Mouse (Mus musculus) testis, postnatal 14 days (tissue): ENCODE data around the gene Coq7.
A peak's percentile ranks its signal among the peaks of the same experiment; 100 is the strongest.

Source experiments
- DNase-seq: peaks from one replicate; pipeline ENCODE4 v3.0.0; 2021; ENCODE audit warnings: low spot score

The Coq7 gene

GRCm38 (mm10) chr7:118494892-118495579 is 38.1 kb downstream of the Coq7 start:
- no peak for DNase-seq

GRCm38 (mm10) chr7:118493892-118494291 is 39.3 kb downstream of the Coq7 start:
- DNase-seq: no peak

DNA sequence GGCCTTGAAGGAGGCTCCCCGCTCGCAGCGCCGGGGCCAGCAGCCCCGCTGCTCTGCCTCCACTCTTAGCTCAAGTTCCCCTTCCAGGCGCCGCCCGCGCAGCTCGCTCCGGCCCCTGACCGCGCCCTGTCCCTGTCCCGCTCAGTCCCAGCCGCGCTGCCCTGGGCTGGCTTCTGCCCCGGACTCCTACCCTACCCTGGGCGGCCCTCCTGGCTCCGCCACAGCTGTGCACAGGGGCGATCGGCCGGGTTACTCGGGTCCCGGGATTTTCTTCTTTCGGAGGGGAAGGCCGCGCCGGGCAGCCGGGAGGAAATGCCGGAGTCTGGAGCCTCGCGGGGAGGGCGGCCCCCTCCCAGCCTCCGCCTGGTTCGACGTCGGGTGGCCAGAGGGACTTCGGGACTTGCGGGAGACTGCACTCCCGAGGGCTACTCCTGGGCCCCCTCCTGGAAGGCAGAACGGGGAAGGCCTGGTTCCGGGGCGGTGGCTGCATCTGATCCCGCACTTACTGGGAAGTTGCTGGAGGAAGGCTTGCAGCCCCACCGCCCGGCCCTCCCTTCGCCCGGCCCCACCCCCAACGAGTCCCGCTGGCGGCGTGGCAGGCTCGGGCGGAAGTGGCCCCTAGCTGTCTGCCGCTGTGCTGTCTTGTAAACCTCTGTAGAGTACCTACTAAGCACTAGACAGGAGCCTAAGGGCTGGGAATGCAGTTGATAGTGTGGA is 41.6 kb downstream of the Coq7 start, which contains the start of gene Itpripl2:
TSS of gene Itpripl2 (minus strand) at position 545 of the 717 bp plus-strand sequence.
- peak; percentile 63 for DNase-seq

- peak; percentile 7 for DNase-seq
These were observed 42.3 kb downstream of the Coq7 start for GRCm38 (mm10) chr7:118490666-118491430.

DNA sequence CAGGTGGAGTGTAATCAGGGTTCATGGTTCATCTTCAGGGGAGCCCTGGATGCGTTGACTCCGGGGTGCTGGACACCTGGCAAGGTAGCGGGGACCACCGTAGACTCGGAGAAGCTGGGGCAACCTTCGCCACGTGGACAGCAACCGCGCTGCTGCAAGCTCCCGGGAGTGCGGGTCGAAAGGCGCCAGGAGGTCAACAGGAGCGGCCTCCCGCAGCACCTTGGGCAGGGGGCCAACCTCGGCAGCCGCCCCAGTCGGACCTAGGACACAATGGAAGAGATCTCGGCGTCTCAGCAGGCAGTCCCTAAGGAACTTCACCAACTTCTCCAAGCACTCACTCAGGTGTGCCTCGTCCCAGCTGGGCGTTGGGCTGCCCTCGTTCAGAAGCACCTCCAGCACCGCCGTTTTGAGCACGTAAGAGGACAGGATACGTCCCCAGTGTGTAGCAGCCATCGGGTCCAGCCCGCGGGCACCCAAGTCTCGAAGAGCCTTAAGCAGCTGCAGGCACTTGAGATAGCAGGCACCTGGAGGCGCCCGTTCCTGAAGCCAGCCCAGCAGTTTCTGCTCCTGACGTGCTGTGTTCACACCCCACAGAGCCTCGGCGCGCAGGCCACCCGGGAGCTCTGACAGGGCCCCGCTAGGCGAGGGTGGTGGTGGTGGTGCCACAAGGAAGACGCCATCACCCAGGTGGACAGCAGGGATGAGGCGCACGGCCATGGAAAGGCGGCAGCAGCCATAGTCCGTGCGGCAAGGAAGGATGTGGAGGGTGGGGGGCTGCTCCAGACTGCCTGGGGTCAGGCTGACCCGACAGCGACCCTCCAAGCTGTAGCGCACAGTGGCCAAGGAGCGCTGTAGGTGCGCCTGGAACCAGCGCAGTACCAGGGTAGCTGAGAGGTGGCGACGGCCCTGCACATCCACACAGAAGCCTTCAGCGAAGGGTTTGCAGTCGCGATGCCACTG is 43.2 kb downstream of the Coq7 start:
- no peak for DNase-seq

GRCm38 (mm10) chr7:118488060-118488664 is 45.0 kb downstream of the Coq7 start:
- no peak for DNase-seq

- no peak for DNase-seq
These were observed 46.2 kb downstream of the Coq7 start for GRCm38 (mm10) chr7:118486917-118487316.

DNA sequence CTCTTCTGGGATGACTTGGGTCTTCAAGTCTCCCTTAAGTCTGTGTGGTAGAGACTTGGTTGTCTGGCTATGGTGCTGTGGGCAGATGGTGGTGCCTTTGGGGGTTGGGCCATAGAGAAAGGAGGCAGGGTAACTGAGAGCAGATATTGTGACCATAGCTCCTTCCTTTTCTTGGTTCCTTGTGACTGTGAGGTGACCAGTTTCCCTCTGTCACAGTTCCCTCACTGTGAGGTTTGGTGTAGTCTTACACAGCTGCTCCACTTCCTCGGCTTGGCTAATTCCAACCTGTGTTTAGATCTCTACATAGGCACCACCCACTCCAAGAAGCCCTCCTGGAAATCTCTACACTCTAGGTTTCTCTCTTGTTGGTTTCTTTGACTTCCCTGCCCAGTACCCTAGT is 49.2 kb downstream of the Coq7 start:
- DNase-seq: no peak

GRCm38 (mm10) chr7:118482001-118482400 is 51.2 kb downstream of the Coq7 start:
- no peak for DNase-seq

- DNase-seq: no peak
These were observed 51.9 kb downstream of the Coq7 start for GRCm38 (mm10) chr7:118481047-118481810.

DNA sequence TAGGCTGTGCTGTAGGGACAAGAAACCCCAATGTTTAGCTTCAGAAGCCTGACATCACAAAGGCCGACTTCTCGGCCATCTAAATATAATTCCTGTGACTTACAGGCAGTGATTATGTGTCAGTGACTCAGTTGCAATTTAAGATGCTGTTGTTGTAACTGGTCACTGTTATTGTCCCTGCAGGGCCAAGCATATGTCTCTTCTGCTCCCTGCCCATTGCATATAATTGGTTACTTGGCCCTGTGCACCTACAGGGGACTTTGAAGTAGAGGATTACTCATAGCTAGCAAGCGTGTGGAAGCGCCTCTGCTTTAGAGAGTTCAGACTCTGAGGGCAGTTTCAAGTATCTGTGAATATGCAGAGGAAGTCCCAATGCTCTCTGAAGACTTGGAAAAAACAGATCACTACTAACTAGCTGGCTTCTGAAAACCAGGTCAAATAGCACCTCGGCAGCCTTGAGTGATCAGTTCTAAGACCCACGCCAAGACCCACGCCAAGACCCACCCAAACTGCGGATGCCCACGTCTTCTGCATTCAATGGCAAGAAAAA is 52.9 kb downstream of the Coq7 start:
- DNase-seq: no peak

DNA sequence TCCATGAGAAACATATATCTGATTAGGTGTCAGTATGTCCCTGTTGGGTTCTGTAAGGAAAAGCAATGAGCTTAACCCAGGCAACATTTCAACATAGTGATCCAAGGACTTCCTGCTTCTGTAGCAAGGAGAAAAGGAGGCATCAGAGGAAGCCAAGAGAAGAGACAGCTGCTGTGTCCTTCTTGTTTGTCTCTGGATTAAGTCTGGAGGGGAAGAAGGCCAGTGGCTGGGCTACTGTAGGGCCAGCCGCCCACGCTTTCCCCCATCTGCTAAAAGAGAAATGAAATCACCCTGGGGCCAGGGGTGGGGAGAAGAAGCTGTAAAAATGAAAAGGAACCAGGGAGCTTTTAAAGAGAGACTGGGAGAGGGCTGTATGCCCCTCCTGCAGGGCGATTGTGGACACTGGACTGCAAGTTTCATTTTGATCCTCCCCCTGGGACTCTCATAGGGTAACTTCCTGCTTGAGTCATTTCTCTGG is 54.3 kb downstream of the Coq7 start:
- peak; percentile 19 for DNase-seq

DNA sequence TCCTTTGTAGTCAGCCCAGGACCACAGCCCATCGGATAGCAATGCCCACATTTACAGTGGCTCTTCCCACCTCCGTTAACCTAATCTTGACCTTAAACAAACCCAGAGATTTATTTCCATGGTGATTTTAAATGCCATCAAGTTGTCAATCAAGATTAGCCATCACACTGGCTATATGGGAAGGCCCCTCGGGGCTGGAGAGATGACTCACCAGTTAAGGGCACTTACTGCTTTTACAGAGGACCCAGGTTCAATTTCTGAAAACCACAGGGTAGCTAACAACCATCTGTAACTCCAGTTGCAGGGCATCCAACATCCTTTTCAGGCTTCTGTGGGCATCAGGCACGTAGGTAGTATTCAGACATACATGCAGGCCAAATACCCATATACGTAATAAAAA is 56.7 kb downstream of the Coq7 start:
- DNase-seq: no peak

DNA sequence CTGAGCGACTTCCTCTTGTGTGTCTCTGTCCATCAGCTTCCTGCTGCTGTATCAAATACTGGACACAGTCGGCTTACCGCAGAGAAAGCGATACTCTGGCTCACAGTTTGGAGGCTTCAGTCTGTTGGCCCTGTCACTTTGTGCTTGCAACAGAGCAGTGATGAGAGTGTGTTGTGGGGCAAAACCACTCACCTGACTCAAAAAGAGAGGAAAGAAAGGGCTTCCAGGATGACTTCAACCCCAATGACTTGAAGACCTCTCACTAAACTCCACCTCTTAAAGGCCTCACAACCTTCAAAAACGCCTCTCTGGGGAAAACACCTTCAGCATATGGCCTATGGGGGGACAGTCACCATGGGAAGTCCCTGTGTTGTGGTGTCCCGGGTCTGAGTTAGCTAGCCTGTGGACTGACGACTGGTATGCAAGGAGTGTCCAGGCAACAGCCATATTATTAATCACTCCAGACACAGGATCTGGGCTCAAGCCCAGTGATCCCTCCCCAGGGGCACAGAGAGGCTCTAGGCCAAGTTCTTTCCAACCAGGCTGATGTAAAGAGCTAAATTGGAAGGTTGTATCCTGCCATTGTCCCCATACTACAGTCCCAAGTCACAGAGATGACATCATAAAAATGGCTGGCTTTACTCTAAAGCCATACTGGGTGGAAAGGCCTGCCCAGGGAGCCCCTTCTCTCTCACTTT is 58.0 kb downstream of the Coq7 start:
- DNase-seq: no peak

- no peak for DNase-seq
These were observed 60.3 kb downstream of the Coq7 start for GRCm38 (mm10) chr7:118472886-118473285.

DNA sequence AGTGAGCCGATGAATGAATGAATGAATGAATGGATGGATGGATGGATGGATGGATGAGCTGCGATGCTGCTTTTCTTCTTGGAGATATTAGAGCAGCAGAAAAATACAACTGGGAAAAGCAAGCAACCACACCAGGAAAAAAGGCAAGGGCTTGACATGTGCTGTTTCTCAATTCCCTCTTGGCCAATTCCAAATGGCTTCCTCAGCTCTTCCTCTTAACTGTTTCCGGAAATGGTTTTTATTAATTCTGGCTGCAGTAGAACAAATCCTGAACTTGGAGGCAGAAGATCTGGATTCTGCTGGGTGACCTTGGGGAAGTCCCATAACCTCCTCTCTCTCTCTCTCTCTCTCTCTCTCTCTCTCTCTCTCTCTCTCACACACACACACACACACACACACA is 65.1 kb downstream of the Coq7 start:
- DNase-seq: no peak

DNA sequence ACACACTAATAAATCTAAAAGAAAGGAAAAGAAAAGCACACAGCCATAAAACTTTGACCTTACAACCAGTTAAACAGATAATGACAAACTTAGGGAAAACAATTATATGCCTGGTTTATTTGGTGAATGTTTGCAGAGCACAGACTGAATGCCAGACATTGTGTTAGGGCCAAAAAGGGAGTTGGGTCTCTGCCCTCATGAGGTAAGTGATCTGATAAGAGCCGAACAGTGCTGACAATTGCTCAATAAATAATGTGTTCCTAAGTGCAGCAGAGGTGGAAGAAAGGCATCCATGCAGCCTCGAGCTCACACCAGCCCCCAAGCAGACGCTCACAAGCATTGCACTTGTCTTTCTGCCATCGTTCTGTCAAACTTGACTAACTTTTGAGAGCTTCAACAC is 68.7 kb downstream of the Coq7 start:
- DNase-seq: no peak

DNA sequence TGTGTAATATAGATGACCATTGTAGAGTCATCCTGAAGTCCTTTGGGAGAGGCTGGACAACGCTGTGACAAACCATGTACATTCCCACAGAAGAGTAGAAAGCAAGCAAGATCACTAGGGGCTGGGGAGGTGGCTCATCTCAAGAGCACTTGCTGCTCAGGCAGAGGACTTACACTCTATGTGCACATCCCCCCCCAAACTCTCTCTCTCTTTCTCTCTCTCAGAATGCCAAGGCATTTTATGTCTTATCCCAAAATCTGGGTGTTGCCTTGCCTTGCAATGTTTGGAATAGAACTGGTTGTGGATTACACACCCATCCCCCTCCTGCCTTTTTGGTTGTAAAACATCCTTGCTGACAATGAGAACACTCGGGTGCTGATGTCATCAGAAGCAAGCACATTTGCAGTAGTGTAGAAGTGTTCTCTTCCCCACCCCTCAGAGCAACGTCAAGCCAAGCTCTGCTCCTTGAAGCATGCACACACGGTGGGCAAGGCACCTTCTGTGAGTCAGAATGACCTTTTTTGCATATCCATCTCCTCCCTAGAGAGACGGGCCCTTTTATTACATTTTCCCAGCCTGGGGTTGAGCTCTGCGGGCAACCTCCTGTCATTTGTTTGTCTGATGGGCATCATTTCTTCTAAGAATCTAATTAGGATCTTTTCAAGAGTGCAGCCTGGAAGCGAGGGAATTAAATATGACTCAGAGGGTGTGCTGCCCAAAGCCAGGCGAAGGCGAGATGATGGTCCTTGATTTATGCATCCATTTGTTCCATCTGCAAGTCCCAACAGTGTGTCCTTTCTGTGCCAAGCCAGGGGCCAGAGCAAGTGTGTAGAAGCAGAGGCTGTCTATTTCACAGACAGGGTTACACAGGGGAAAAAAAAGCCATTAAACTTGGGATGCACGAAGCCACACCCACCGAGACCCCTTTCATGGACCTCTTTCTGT is 70.1 kb downstream of the Coq7 start:
- no peak for DNase-seq
